Mouse (Mus musculus) lung, adult 2 months (tissue): ENCODE results near the gene Reep1. TPM values are rescaled to one million over a fixed set of nuclear protein-coding genes. Genes with fewer than 3 reads are reported as not detected.
A peak's percentile ranks its signal among the peaks of the same experiment; 100 is the strongest.

ENCODE experiments used
- DNase-seq: peaks from one replicate; pipeline ENCODE4 v3.0.0; 2022
- H3K4me1 ChIP-seq: fragments of 200-500 bp; 2 replicates; pipeline ENCODE4 v1.6.1; 2011; ENCODE audit warnings: low read length; ENCODE audit not compliant: control insufficient read depth, insufficient read depth
- H3K4me3 ChIP-seq: fragments of 200-500 bp; replicated peaks from 2 replicates; pipeline ENCODE3; 2011; ENCODE audit warnings: low read depth, mild to moderate bottlenecking, control low read depth, low read length; ENCODE audit errors: extremely low read depth
- CTCF ChIP-seq: fragments of 200-500 bp; IDR thresholded peaks from 2 replicates; pipeline ENCODE4 v1.5.1; 2011; ENCODE audit warnings: mild to moderate bottlenecking, low read length, control low read depth; ENCODE audit not compliant: insufficient read depth
- POLR2A ChIP-seq: fragments of 200-500 bp; IDR thresholded peaks from 2 replicates; pipeline ENCODE4 v1.6.1; 2011; ENCODE audit warnings: low read depth, mild to moderate bottlenecking, control low read depth, low read length, borderline replicate concordance; ENCODE audit errors: extremely low read depth
- WGBS: fragments of 180-500 bp; shearing (Covaris S2); methylation state at CpG from one replicate; pipeline ENCODE4 v1.1.7; 2018; 5-methylcytosine and 5-hydroxymethylcytosine counted together
- polyA plus RNA-seq: library from polyadenylated mRNA; depleted of rRNA; stranded (reverse); fragments of >200 nt; gene quantifications from 2 replicates; pipeline ENCODE4 v1.2.3, GENCODE M21; 2012; rRNA removed

Gene Reep1
- polyA plus RNA-seq: 5.3 and 6.7 TPM in 2 replicates

GRCm38 (mm10) chr6:71707511-71708501 lies at the start of gene Reep1:
TSS of gene Reep1 (plus strand) at chr6:71707561.
- peak; percentile 18 for DNase-seq
- Histone ChIP-seq H3K4me1 (peaks cover 4% of the 10 kb centered on the region; the same call in 1 of the 2 replicates), H3K4me3 (peak within 1 kb of the TSS; percentile 66)
- TF ChIP-seq POLR2A (no peak), CTCF (no peak)
- WGBS: under 1% methylated on average over 91 of the region's 91 CpGs

- H3K4me3 ChIP-seq: no peak overlapping the region
- H3K4me1 ChIP-seq: no peaks in the 10 kb centered on the region
- WGBS: 40% methylated on average over 2 of the region's 2 CpGs
- DNase-seq: peak; percentile 9
- TF ChIP-seq CTCF: no peak
- no peak for TF ChIP-seq POLR2A
These were observed 49.1 kb upstream of the Reep1 start for GRCm38 (mm10) chr6:71658290-71658689.

GRCm38 (mm10) chr6:71664511-71664910 lies 42.9 kb upstream of the Reep1 start:
- no peak for DNase-seq
- TF ChIP-seq POLR2A (no peak), CTCF (no peak)
- no peaks in the 10 kb centered on the region for H3K4me1 ChIP-seq
- 57% methylated on average over 1 of the region's 1 CpGs for WGBS
- H3K4me3 ChIP-seq: no peak overlapping the region

- 54% methylated on average over 2 of the region's 2 CpGs for WGBS
- Histone ChIP-seq H3K4me1 (no peaks in the 10 kb centered on the region), H3K4me3 (no peak overlapping the region)
- peak; percentile 17 for DNase-seq
- TF ChIP-seq POLR2A: no peak
- TF ChIP-seq CTCF: peak; percentile 51
These were observed 34.2 kb upstream of the Reep1 start for GRCm38 (mm10) chr6:71673166-71673565.

- WGBS: 62% methylated on average over 7 of the region's 7 CpGs
- H3K4me1 ChIP-seq: no peaks in the 10 kb centered on the region
- TF ChIP-seq POLR2A: no peak
- TF ChIP-seq CTCF: peak; percentile 33; the same call in 1 of the 2 replicates
- no peak overlapping the region for H3K4me3 ChIP-seq
- DNase-seq: no peak
These were observed 28.5 kb upstream of the Reep1 start for GRCm38 (mm10) chr6:71678891-71679290.

GRCm38 (mm10) chr6:71695150-71695549 lies 12.2 kb upstream of the Reep1 start:
- Histone ChIP-seq H3K4me3 (no peak overlapping the region), H3K4me1 (no peaks in the 10 kb centered on the region)
- no peak for TF ChIP-seq POLR2A
- no peak for TF ChIP-seq CTCF
- DNase-seq: no peak
- 85% methylated on average over 2 of the region's 2 CpGs for WGBS

GRCm38 (mm10) chr6:71695599-71695998 lies 11.8 kb upstream of the Reep1 start:
- Histone ChIP-seq H3K4me3 (no peak overlapping the region), H3K4me1 (no peaks in the 10 kb centered on the region)
- DNase-seq: no peak
- TF ChIP-seq CTCF: no peak
- no peak for TF ChIP-seq POLR2A
- WGBS: 83% methylated on average over 3 of the region's 3 CpGs

- TF ChIP-seq POLR2A (no peak), CTCF (no peak)
- DNase-seq: no peak
- WGBS: 86% methylated on average over 12 of the region's 12 CpGs
- H3K4me3 ChIP-seq: no peak overlapping the region
- H3K4me1 ChIP-seq: peaks cover 4% of the 10 kb centered on the region; the same call in 1 of the 2 replicates
These were observed 490 bp upstream of the Reep1 start for GRCm38 (mm10) chr6:71706871-71707270.

GRCm38 (mm10) chr6:71708528-71708927 lies 1.2 kb downstream of the Reep1 start:
- WGBS: 11% methylated on average over 3 of the region's 3 CpGs
- TF ChIP-seq CTCF (no peak), POLR2A (no peak)
- H3K4me3 ChIP-seq: peak overlapping the region; percentile 66
- H3K4me1 ChIP-seq: peaks cover 4% of the 10 kb centered on the region; the same call in 1 of the 2 replicates
- DNase-seq: no peak
